Mouse (Mus musculus): ENCODE measurements around the gene Tmem107.
A peak's percentile ranks its signal among the peaks of the same experiment; 100 is the strongest.

The Tmem107 gene

DNA sequence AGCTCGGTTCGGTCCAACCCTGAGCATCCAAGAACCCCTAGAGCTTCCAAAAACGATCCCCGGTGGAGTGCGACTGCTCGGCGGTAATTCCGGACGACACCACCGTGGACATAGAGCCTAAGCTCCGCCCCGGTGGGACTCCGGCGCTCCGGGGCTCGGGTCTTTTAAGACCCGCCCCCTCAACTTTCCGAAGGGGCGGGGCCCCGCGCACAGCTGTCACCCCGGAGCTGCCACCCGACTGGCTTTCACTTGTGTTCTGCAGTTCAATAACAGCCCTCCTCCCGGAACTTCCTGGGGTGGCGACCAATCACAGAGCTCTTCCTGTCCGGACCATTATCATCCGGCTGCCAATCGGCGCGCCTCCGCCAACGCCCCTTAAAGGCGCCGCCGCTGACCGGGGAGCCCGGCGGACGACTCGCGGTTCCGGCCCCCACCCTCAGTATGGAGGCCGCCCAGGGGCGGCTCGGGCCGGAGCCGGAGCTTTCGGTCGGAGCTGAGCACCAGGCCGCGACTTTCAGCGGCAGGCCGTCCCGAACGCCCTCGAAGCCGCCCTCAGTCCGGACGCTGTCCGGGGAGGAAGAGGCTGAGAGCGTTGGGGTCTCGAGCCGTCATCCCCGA lies 11.1 kb upstream of the Tmem107 start, which contains the start of gene Borcs6:
Borcs6 (plus strand) TSS at position 361 of the 618 bp plus-strand sequence.
- peak; percentile 97 for DNase-seq (ENCODE audit: low read depth)

DNA sequence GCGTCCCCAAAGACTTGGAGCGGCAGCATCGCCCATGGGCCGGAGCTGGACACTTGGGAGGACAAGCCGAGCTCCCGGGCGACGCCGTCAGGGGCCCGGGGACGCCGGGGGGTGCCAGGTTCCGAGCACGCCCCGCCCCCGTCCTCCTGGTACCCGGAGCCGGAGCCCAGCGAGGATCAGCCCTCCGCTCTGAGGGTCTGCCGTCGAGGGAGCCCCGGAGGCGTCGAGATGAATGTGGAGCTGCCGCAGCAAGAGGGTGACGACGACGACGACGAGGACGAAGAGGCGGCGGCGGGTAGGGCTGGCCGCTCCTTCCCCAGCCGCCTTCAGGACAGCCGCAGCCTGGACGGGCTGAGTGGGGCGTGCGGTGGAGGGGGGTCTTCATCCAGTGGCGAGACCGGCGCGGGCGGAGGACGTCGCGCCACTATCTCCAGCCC lies 10.6 kb upstream of the Tmem107 start:
- DNase-seq (ENCODE audit: low read depth): no peak

DNA sequence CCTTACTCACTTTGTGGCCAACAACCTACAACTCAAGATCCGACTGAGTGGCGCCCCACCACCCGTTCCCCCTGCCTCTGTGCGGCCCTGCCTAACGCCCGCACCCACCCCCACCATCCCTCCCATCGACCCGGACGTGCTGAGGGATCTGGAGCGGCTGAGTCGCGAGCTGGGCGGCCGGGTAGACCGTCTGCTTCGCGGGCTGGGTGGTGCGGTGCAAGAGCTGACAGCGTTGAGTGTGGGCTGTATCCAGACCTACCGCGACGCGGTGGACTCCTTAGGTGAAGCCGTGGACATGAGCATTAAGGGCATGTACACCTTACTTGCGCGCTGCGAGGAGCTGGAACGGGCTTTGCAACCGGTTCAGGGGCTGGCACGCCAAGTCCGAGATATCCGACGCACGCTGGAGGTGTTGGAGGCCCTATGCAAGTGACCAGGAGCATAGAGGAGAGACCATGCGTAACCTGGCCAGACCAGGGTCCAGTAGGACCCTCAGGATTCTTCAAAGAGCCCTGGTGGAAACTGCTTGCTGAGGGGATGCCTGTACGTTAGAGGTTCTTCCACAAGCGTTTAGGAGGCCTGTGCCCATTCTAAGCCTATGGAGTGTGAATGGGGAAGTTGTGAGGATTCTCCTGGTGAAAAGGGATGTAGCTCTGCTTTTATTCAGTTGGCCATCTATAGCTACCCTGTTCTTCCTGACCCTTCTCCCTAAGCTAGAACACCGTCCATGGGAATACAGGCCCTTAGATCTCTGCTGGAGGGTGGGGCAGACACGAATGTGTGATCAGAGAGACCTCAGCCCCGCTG lies 10.0 kb upstream of the Tmem107 start:
- peak; percentile 55 for DNase-seq (ENCODE audit: low read depth)

DNA sequence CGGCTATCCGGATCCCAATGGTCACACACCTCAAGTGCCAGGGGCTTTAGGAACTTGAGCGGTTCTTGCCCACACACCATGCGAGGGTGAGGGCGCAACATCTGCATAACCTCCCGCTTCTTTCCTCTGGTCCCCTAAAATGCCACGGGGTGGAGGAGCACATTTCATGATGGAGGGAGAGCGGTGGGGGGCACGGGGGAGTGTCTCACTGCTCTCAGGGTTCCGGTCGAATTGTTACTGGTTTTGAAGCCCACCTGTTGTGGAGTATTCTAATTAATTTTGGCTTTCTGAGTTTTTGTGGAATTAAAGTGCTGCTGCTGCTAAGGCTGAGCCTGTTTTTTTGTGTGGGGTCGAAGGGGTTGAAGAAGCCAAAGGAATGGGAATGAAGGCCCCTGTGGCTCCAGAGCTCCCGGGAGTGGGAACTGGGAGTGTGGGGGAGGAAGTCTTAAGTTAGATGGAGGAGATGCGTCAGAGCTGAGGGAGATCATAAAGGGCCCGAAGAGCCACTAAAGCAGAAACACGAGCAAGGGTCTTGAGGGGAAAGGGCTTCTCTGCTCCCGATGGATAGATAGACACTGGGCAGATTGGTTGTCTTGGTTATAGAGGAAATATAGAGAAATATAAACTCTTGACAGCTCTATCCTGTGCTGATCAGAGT lies 9.2 kb upstream of the Tmem107 start:
- DNase-seq (ENCODE audit: low read depth): peak; percentile 23

DNA sequence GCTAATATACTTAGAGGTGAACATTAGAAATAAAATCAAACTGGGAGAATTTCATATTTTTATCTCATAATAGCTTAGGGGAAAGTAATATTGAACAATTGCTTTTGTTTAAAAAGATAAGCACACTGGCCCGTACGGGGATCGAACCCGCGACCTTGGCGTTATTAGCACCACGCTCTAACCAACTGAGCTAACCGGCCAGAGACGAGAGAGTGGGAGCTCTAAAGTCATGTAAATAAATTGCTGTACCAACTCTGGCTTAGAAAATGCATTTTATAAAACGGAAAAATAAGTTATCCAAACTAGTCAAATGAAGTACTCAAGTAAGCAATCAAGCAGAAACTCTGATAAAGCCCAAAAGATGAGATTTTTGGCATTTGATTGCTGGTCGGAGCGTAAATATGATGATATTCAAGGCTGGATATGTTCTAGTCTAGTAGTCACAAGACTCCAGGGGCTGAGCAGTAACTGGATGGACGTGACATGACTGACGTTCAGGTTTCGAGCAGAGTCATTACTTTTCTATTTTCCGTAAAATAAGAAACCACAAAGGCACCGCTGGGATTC lies 8.3 kb upstream of the Tmem107 start:
- DNase-seq (ENCODE audit: low read depth): peak; percentile 90

DNA sequence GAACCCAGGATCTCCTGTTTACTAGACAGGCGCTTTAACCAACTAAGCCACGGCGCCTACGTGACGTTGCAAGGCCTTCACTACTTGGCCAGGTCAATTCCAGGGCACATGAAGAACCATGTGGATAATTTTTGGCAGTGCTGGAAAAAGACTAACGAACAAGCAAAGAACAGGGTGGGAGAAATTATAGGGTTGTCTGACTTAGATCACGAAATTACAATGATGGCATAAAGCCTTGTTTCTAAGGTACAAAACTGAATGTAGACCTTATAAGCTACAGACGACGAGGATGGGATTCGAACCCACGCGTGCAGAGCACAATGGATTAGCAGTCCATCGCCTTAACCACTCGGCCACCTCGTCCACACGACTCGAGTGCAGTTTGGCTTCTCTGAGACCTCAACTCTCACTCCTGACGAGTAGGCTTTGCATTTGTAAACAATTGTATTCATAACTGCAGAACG lies 7.8 kb upstream of the Tmem107 start:
- peak; percentile 97 for DNase-seq (ENCODE audit: low read depth)

DNA sequence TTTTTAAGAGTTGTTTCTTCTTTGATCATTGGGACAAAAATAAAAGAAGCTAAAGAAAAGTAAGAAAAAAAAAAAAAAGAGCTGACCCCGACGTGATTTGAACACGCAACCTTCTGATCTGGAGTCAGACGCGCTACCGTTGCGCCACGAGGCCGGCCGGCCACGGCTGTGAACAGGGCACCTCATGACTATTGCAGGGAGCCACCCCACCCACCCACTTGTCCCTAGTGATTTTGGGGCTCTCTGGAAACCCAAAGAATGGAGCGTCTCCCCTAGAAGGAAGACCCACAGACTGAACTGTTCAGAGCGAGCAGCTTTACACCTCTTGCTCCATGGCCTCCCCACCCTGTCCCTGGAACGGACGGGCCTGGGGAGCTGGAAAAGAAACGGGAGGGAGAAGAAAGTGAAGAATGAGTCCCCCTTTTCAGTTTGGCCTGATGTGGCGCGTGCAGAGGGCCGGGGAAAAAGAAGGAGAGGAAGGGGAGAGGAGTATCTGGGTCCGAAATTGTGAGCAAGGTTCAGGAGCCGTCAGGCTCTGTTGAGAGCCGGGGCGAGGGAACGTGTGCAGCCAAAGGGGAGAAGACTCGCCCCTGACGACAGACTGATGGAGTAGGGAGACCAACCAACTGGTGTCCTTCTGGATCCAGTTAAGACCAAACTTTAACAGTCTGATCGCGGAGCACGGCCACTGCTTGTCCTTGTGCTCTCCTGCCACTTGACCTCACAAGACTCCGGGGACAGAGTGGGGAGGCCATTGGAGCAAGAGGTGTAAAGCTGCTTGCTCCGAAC lies 7.0 kb upstream of the Tmem107 start:
- peak; percentile 90 for DNase-seq (ENCODE audit: low read depth)

DNA sequence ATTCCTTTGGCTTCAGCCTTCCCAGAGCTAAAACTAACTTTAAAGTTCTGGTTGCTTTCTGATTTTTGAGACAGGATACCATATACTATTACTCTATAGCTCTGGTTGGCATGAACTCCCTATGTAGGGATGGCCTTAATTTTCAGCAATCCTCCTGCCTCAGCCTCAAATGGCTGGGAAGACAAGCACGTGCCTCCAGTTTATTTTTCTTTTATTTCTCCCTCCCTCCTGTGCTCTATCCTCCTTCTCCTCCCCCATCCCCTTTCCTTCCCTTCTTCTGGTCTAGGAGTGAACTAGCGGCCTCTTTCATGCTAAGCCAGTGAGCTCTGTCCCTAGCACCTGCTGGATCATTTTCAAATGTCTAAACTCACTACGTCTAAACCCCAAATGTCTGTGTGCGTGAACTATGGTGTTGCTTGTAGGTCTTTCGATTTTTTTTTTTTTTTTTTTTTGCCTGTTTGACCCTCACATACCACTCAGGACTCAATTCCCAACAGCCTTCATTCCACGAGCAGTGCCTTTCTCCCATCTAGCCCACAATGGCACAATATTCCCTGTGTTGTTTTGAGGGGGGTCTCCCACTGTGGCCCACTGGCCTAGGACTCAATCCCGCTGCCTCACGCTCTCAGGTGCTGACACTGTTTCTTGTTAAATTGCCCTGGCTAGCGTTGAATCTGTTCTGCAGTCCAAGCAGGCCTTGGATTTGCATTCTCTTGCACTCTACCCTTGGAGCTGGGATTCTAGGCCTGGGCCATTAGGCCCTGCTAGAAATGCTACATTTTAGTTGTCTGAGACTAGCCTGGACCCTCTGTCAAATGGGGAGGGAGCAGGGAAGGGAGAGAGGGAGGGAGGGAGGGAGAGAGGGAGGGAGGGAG lies 6.1 kb upstream of the Tmem107 start:
- DNase-seq (ENCODE audit: low read depth): no peak

DNA sequence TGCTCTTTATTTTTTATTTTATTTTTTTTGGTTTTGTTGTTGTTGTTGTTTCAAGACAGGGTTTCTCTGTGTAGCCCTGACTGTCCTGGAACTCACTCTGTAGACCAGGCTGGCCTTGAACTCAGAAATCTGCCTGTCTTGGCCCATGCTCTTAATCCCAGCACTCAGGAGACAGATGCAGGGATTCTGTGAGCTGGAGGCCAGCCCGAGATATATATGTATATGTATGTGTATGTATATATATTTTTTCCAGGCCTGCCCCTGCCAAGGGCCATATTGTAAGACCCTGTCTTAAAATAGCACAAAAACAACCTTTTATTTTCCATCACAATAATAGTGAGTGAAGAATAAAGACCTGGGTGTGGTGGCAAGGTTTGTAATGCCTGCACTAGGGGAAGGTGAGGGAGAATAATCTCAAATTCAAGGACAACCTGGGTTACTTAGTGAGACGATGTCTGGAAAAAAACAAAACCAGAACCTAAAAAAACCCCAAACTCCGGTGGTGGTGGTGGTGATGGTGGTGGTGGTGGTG lies 5.1 kb upstream of the Tmem107 start:
- DNase-seq (ENCODE audit: low read depth): no peak

DNA sequence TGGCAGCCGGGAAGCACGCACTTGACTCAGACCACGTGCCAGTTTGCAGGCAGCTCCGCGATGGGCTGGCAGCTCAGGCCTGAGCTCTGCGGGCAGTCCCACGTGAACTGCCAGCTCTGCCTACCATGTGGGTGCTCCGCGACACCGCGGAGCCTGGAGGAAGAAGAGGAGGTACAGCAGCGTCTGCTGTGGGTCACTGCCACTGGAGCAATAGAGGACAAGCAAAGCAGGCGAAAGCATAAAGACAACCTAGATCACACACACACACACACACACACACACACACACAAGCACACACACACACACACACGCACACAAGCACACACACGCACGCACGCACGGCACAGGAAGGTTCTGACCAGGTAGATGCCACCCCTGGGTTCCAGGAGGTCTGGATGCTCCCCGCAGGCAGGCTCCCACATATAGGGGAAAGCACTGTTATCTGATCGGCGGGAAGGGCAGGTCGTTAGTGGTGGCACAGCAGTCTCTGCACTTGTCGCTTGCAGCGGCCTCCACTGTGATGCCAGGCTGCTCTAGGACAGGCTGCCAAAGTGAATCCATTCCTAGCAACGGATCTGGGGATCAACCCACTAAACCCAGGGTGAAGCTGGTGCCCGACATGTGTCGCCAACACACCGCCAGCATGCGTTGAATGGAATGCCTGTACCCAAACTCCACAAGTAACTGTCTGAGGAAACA lies 4.3 kb upstream of the Tmem107 start:
- DNase-seq (ENCODE audit: low read depth): peak; percentile 66

DNA sequence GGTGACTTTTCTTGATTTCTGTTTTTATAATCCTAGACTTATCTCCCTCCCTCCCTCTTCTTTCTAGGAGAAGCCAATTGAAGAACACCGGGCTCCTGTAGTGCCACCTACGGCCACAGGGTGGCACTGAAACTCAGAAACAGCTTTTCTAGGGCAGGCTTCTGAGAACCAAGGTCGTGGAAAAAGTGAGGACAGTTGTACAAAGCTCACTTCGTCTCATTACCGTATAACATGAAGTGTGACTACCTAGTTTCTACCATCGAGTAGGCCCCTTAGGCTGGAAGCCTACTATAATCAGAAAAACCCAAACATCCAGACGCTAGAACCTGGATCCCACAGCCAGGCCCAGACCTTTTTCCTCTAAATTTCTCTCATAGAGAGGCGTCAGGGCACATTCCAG lies 3.6 kb upstream of the Tmem107 start:
- DNase-seq (ENCODE audit: low read depth): peak; percentile 93

DNA sequence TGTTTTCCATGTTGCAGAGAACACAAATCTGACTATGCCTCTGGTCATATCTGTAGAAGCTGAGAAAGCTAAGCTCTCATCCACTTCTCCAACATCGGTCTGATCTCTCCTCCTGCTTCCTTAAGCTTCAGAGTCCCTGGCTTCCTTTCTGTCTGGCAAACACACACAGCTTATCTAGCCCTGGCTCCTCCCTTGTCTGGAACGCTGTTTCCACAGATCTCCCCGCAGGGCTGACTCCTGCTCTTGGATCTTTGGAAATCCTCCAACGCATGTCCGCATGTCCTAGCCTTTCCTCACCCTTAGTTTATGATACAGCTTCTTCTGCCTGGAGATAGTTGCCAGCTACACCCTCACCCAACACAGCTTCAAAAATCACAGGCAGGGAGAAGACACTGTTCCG lies 3.0 kb upstream of the Tmem107 start:
- DNase-seq (ENCODE audit: low read depth): no peak

DNA sequence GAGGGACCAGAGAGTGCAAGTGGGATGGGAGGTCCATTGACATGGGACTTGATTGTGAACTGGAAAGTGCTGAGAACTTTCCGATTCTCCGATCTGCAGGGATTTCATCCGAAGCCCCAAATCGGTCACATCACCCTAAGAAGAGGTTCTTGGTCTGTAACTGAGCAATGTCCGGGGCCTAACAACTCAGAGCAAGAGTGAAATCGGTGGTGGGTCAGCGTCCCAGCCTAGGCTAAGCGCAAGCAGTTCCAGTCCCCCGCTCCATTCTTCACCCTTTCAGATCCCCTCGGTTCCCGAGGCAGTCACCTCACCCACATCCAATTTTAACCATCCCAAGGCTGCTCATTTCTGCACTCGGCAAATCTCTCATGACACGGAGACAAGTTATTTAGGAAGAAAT lies 513 bp upstream of the Tmem107 start:
- DNase-seq (ENCODE audit: low read depth): no peak

DNA sequence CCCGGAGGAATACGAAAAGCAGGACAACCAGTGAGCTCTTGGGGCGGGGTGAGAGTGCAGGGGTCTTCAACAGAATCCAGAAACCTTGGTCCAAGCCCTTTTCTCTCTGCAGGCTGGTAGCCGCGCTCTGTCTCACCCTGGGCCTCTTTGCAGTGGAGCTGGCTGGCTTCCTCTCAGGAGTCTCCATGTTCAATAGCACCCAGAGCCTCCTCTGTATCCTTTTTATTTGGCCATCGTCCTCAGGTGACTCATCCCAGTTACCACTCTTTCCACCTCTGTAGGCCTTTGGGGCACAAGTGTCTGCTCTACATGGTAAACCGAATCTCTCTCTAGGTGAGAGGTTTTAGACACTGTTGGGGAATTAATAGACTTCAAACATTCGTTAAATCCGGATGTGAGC lies 656 bp downstream of the Tmem107 start:
- DNase-seq (ENCODE audit: low read depth): no peak

DNA sequence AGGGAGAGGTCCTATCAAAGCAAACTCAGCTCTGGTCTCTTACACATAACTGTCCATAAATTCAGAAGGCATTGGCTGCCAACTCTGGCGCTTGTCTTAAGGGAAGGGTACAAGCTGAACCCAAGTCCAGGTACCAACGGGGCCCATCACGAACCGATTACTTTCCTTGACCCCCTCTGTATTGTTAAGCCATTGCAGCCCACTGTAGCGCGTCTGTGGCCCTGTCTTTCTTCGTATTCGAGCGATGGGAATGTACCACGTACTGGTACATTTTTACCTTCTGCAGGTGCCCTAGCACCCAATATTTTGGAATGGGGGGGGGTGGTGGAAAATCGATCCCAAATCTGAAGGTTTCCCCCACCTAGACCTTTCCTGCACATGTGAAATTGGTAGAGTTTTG lies 1.6 kb downstream of the Tmem107 start:
- DNase-seq (ENCODE audit: low read depth): no peak

DNA sequence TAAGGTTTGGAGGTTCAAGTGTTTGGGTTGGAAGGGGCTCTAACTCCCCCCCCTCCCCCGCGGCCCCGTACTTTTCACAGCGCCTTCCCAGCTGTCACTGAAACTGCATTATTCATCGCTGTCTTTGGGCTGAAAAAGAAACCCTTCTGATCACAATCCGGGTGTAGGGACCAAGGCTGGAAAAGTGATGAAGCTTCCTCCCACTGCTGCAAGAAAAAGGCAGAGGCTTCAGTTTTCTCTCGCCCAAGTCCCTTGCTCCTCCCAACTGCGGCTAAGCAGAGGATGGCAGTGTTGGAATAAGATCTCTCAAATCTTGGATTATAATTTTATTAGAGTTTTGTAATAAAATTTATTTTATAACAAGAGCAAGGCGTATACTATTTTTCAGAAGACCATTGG lies 2.1 kb downstream of the Tmem107 start:
- DNase-seq (ENCODE audit: low read depth): no peak

DNA sequence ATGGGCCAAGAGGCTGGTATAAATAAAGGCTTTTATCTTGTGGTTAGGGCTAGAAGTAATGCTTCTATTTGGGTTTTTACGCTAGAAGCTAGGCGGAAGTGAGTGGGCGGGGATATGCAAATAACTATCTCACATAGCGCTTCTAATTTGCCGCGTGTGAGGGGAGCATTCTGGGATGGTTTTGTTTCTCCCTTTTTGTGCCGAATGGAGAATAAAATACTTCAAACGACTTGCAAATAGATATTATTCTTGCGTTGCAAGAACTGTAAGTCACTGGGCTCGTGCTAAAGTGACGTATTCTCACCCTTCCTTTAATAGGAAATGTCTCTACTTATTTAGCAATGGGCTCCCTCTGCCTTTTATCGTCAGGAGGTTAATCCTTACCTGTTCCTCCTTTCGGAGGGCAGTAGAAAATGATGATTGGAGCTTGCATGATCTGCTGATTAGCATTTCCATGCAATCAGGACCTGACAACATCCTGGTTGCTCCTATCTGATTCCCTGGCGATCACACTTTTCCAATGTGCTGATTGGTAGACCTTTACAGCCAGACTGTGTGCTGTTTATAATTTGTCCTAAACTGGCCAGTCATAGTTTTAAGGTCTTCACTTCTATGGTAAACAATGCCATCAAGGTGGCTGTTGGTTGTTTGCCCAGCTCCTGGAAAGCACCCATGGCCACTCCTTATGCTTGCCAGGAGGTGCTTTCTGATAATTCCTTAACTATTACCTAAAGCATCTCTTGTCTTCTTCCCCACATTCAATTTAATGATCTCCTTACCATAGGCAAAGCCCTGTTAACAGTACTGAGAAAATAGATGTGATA lies 2.7 kb downstream of the Tmem107 start:
- peak; percentile 99 for DNase-seq (ENCODE audit: low read depth)

DNA sequence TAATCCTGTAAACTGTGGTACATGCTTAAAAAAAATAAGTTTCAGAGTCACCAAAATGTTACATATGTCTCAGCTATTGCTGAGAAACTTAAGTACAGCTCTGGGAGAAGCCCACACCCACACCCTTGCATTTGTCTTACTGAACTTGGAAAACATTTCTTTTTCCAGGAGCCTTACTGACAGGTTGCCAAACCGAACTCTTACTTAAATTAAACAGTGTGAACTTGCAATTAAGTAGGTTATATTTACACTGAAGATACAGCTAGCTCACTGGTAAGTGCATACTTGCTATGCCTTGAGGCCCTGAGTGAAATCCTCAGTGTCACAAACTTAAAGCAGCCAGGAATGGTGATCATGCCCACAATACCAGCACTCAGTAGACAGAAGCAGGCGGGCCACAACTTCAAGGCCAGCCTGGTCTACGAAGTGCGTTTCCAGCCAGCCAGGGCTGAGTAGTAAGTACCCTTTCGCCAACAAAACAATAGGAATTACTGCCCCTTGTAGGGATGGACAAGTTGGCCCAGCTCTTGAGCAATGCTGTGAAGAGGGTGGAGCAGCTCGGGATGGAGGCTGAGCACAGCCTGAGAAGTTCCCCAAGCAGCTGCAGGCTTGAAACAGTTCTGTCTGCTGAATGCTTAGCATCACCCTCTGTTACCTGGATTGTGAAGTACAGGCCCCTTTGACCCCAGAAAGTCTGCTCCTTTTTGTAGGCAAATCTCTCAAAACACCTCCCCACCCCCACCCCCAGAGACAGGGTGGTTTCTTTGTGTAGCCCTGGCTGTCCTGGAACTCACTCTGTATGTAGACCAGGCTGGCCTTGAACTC lies 3.6 kb downstream of the Tmem107 start:
- DNase-seq (ENCODE audit: low read depth): no peak
